Mouse (Mus musculus): ENCODE data around the gene Ahsa1. TPM values are rescaled to one million over a fixed set of nuclear protein-coding genes. Genes with fewer than 3 reads are reported as not detected.
"Not testable (repeated sequence)": the region's sequence is repeated elsewhere in the genome, so short reads cannot be mapped to it uniquely, and the experiment has no call there.

The Ahsa1 gene
- polyA plus RNA-seq, 1 experiment from 2014 or later, result 169 TPM

- no peaks in the 10 kb centered on the region for H3K27me3 ChIP-seq (ENCODE audit: control insufficient read depth, insufficient read depth, low read length)
- H3K36me3 ChIP-seq (replicated peaks; ENCODE audit: control insufficient read depth, insufficient read depth), result peaks cover 88% of the 10 kb centered on the region
- WGBS, result 97% methylated on average over 6 of the region's 6 CpGs
- H3K4me2 ChIP-seq (replicated peaks), result no peak overlapping the region
- no peak overlapping the region for H3K27ac ChIP-seq
- H3K4me3 ChIP-seq (replicated peaks; ENCODE audit: low read length), result no peak overlapping the region
- no peak for ATAC-seq (ENCODE audit: low FRiP score)
- DNase-seq (ENCODE audit: low spot score), result no peak
- H3K4me1 ChIP-seq (replicated peaks; ENCODE audit: control insufficient read depth, insufficient read depth, low read length), result no peaks in the 10 kb centered on the region
- no peak overlapping the region for H3K9ac ChIP-seq
- H3K9me3 ChIP-seq (ENCODE audit: control insufficient read depth, low read length), result no peaks in the 10 kb centered on the region
Observed at GRCm38 (mm10) chr12:87250161-87250560, 16.1 kb upstream of the Ahsa1 start.

- 94% methylated on average over 6 of the region's 6 CpGs for WGBS
- H3K4me1 ChIP-seq (replicated peaks; ENCODE audit: control insufficient read depth, insufficient read depth, low read length), result no peaks in the 10 kb centered on the region
- DNase-seq (ENCODE audit: low spot score) (no peak), ATAC-seq (ENCODE audit: low FRiP score) (no peak)
- no peaks in the 10 kb centered on the region for H3K9me3 ChIP-seq (ENCODE audit: control insufficient read depth, low read length)
- peaks cover 93% of the 10 kb centered on the region for H3K36me3 ChIP-seq (replicated peaks; ENCODE audit: control insufficient read depth, insufficient read depth)
- H3K4me3 ChIP-seq (replicated peaks; ENCODE audit: low read length), result no peak overlapping the region
- H3K27me3 ChIP-seq (ENCODE audit: control insufficient read depth, insufficient read depth, low read length), result no peaks in the 10 kb centered on the region
- H3K4me2 ChIP-seq (replicated peaks), result no peak overlapping the region
- H3K9ac ChIP-seq, result no peak overlapping the region
- H3K27ac ChIP-seq, result no peak overlapping the region
Observed at GRCm38 (mm10) chr12:87253878-87254277, 12.4 kb upstream of the Ahsa1 start.

GRCm38 (mm10) chr12:87256629-87257028 is 9.7 kb upstream of the Ahsa1 start:
- Histone ChIP-seq H3K9ac (no peak overlapping the region), H3K4me2 (replicated peaks) (no peak overlapping the region), H3K27ac (no peak overlapping the region), H3K4me3 (replicated peaks; ENCODE audit: low read length) (no peak overlapping the region), H3K36me3 (replicated peaks; ENCODE audit: control insufficient read depth, insufficient read depth) (peaks cover 91% of the 10 kb centered on the region), H3K4me1 (replicated peaks; ENCODE audit: control insufficient read depth, insufficient read depth, low read length) (no peaks in the 10 kb centered on the region), H3K27me3 (ENCODE audit: control insufficient read depth, insufficient read depth, low read length) (no peaks in the 10 kb centered on the region), H3K9me3 (ENCODE audit: control insufficient read depth, low read length) (no peaks in the 10 kb centered on the region)
- DNase-seq (ENCODE audit: low spot score) (no peak), ATAC-seq (ENCODE audit: low FRiP score) (no peak)
- WGBS, result 97% methylated on average over 5 of the region's 5 CpGs

GRCm38 (mm10) chr12:87260562-87260961 is 5.7 kb upstream of the Ahsa1 start:
- no peaks in the 10 kb centered on the region for H3K9me3 ChIP-seq (ENCODE audit: control insufficient read depth, low read length)
- no peak overlapping the region for H3K4me2 ChIP-seq (replicated peaks)
- WGBS, result 97% methylated on average over 8 of the region's 8 CpGs
- H3K9ac ChIP-seq, result no peak overlapping the region
- H3K4me1 ChIP-seq (replicated peaks; ENCODE audit: control insufficient read depth, insufficient read depth, low read length), result 0 out of 2 replicates have a peak, but pooled peaks cover 10% of the 10 kb centered on the region
- DNase-seq (ENCODE audit: low spot score) (no peak), ATAC-seq (ENCODE audit: low FRiP score) (no peak)
- H3K36me3 ChIP-seq (replicated peaks; ENCODE audit: control insufficient read depth, insufficient read depth), result peaks cover 79% of the 10 kb centered on the region
- no peak overlapping the region for H3K27ac ChIP-seq
- H3K4me3 ChIP-seq (replicated peaks; ENCODE audit: low read length), result no peak overlapping the region
- no peaks in the 10 kb centered on the region for H3K27me3 ChIP-seq (ENCODE audit: control insufficient read depth, insufficient read depth, low read length)

GRCm38 (mm10) chr12:87265444-87265843 is 835 bp upstream of the Ahsa1 start:
- Histone ChIP-seq H3K36me3 (replicated peaks; ENCODE audit: control insufficient read depth, insufficient read depth) (peaks cover 48% of the 10 kb centered on the region), H3K27me3 (ENCODE audit: control insufficient read depth, insufficient read depth, low read length) (no peaks in the 10 kb centered on the region), H3K4me3 (replicated peaks; ENCODE audit: low read length) (peak overlapping the region; percentile 72), H3K4me2 (replicated peaks) (peak overlapping the region; percentile 69), H3K4me1 (replicated peaks; ENCODE audit: control insufficient read depth, insufficient read depth, low read length) (peaks cover 23% of the 10 kb centered on the region), H3K9me3 (ENCODE audit: control insufficient read depth, low read length) (no peaks in the 10 kb centered on the region), H3K9ac (peak overlapping the region; percentile 82), H3K27ac (peak overlapping the region; percentile 79)
- 26% methylated on average over 11 of the region's 11 CpGs for WGBS
- no peak for ATAC-seq (ENCODE audit: low FRiP score)
- no peak for DNase-seq (ENCODE audit: low spot score)

GRCm38 (mm10) chr12:87266827-87267603 is 736 bp downstream of the Ahsa1 start:
- DNase-seq (ENCODE audit: low spot score), result peak; percentile 42
- H3K36me3 ChIP-seq (replicated peaks; ENCODE audit: control insufficient read depth, insufficient read depth), result peaks cover 49% of the 10 kb centered on the region
- H3K4me2 ChIP-seq (replicated peaks), result peak overlapping the region; percentile 78
- peak overlapping the region; percentile 72 for H3K4me3 ChIP-seq (replicated peaks; ENCODE audit: low read length)
- WGBS, result under 1% methylated on average over 31 of the region's 31 CpGs
- peak overlapping the region; percentile 82 for H3K9ac ChIP-seq
- peak; percentile 65 for ATAC-seq (ENCODE audit: low FRiP score)
- H3K27ac ChIP-seq, result peak overlapping the region; percentile 79
- no peaks in the 10 kb centered on the region for H3K27me3 ChIP-seq (ENCODE audit: control insufficient read depth, insufficient read depth, low read length)
- no peaks in the 10 kb centered on the region for H3K9me3 ChIP-seq (ENCODE audit: control insufficient read depth, low read length)
- peaks cover 23% of the 10 kb centered on the region for H3K4me1 ChIP-seq (replicated peaks; ENCODE audit: control insufficient read depth, insufficient read depth, low read length)

- WGBS, result 38% methylated on average over 4 of the region's 4 CpGs
- peak overlapping the region; percentile 72 for H3K4me3 ChIP-seq (replicated peaks; ENCODE audit: low read length)
- peaks cover 50% of the 10 kb centered on the region for H3K36me3 ChIP-seq (replicated peaks; ENCODE audit: control insufficient read depth, insufficient read depth)
- DNase-seq (ENCODE audit: low spot score), result no peak
- peak overlapping the region; percentile 82 for H3K9ac ChIP-seq
- H3K4me2 ChIP-seq (replicated peaks), result peak overlapping the region; percentile 78
- H3K4me1 ChIP-seq (replicated peaks; ENCODE audit: control insufficient read depth, insufficient read depth, low read length), result peaks cover 23% of the 10 kb centered on the region
- H3K27ac ChIP-seq, result no peak overlapping the region
- ATAC-seq (ENCODE audit: low FRiP score), result no peak
- no peaks in the 10 kb centered on the region for H3K9me3 ChIP-seq (ENCODE audit: control insufficient read depth, low read length)
- no peaks in the 10 kb centered on the region for H3K27me3 ChIP-seq (ENCODE audit: control insufficient read depth, insufficient read depth, low read length)
Observed at GRCm38 (mm10) chr12:87267682-87268081, 1.4 kb downstream of the Ahsa1 start.

GRCm38 (mm10) chr12:87274853-87275831 is 8.9 kb downstream of the Ahsa1 start:
- no peak for DNase-seq (ENCODE audit: low spot score)
- Histone ChIP-seq H3K9ac (no peak overlapping the region), H3K27ac (no peak overlapping the region), H3K4me3 (replicated peaks; ENCODE audit: low read length) (no peak overlapping the region), H3K27me3 (ENCODE audit: control insufficient read depth, insufficient read depth, low read length) (no peaks in the 10 kb centered on the region), H3K36me3 (replicated peaks; ENCODE audit: control insufficient read depth, insufficient read depth) (peaks cover 65% of the 10 kb centered on the region), H3K4me1 (replicated peaks; ENCODE audit: control insufficient read depth, insufficient read depth, low read length) (no peaks in the 10 kb centered on the region), H3K9me3 (ENCODE audit: control insufficient read depth, low read length) (no peaks in the 10 kb centered on the region), H3K4me2 (replicated peaks) (no peak overlapping the region)
- ATAC-seq (ENCODE audit: low FRiP score), result no peak
- 89% methylated on average over 9 of the region's 9 CpGs for WGBS

GRCm38 (mm10) chr12:87277251-87277650 is 11.0 kb downstream of the Ahsa1 start:
- not testable (repeated sequence) for H3K9me3 ChIP-seq (ENCODE audit: control insufficient read depth, low read length); H3K4me2 ChIP-seq (replicated peaks); H3K27me3 ChIP-seq (ENCODE audit: control insufficient read depth, insufficient read depth, low read length); H3K9ac ChIP-seq; H3K4me3 ChIP-seq (replicated peaks; ENCODE audit: low read length); H3K4me1 ChIP-seq (replicated peaks; ENCODE audit: control insufficient read depth, insufficient read depth, low read length); DNase-seq (ENCODE audit: low spot score); ATAC-seq (ENCODE audit: low FRiP score); H3K27ac ChIP-seq
- H3K36me3 ChIP-seq (replicated peaks; ENCODE audit: control insufficient read depth, insufficient read depth), result peaks cover 44% of the 10 kb centered on the region
- 95% methylated on average over 4 of the region's 4 CpGs for WGBS

All from hindbrain, embryonic 14.5 days (tissue).